Mouse (Mus musculus) limb, embryonic 12.5 days (tissue): ENCODE data around the gene Bag6. TPM values are rescaled to one million over a fixed set of nuclear protein-coding genes. Genes with fewer than 3 reads are reported as not detected.
A peak's percentile ranks its signal among the peaks of the same experiment; 100 is the strongest.

ENCODE experiments used
- ATAC-seq: fragments of 200-750 bp; cut with Nextera tagmentation; 2 replicates; pipeline ENCODE4 v1.8.0; 2017; ENCODE audit warnings: low read depth, moderate TSS enrichment; ENCODE audit not compliant: insufficient number of reproducible peaks, insufficient read depth, low FRiP score, low TSS enrichment
- H3K27ac ChIP-seq: fragments of 300-500 bp; sonication (generic); 2 replicates; pipeline ENCODE4 v1.5.1; 2016; ENCODE audit warnings: mild to moderate bottlenecking, moderate library complexity
- H3K27me3 ChIP-seq: fragments of 300-500 bp; sonication (generic); 2 replicates; pipeline ENCODE4 v1.6.1; 2016; ENCODE audit warnings: mild to moderate bottlenecking, moderate library complexity
- H3K36me3 ChIP-seq: fragments of 300-500 bp; sonication (generic); 2 replicates; pipeline ENCODE4 v1.6.1; 2016; ENCODE audit warnings: mild to moderate bottlenecking, moderate library complexity
- H3K4me1 ChIP-seq: fragments of 300-500 bp; sonication (generic); replicated peaks from 2 replicates; pipeline ENCODE4 v1.6.1; 2016
- H3K4me2 ChIP-seq: fragments of 300-500 bp; sonication (generic); 2 replicates; pipeline ENCODE4 v1.6.1; 2016; ENCODE audit warnings: mild to moderate bottlenecking, moderate library complexity
- H3K4me3 ChIP-seq: fragments of 300-500 bp; sonication (generic); replicated peaks from 2 replicates; pipeline ENCODE4 v1.5.1; 2016; ENCODE audit warnings: mild to moderate bottlenecking
- H3K9ac ChIP-seq: fragments of 300-500 bp; sonication (generic); replicated peaks from 2 replicates; pipeline ENCODE4 v1.6.1; 2016; ENCODE audit warnings: mild to moderate bottlenecking, moderate library complexity
- H3K9me3 ChIP-seq: fragments of 300-500 bp; sonication (generic); 2 replicates; pipeline ENCODE4 v1.6.1; 2016; ENCODE audit warnings: mild to moderate bottlenecking, moderate library complexity
- WGBS: fragments of 180-500 bp; shearing (Covaris S2); methylation state at CpG from one replicate; pipeline ENCODE4 v1.1.7; 2016; 5-methylcytosine and 5-hydroxymethylcytosine counted together
- polyA plus RNA-seq: library from polyadenylated mRNA; unstranded; fragments of >200 nt; fragmentation: Nextera tagmentation; extraction: Ambion mirVana; gene quantifications from 2 replicates; pipeline ENCODE4 v1.2.1, GENCODE M21; 2016

The Bag6 gene
- polyA plus RNA-seq, 1 experiment from 2014 or later = 70.4 TPM

- no peak overlapping the region for H3K4me2 ChIP-seq
- H3K4me1 ChIP-seq = peaks cover 29% of the 10 kb centered on the region
- H3K9me3 ChIP-seq = no peaks in the 10 kb centered on the region
- H3K27ac ChIP-seq = no peak overlapping the region
- H3K27me3 ChIP-seq = no peaks in the 10 kb centered on the region
- H3K4me3 ChIP-seq = no peak overlapping the region
- no peak for ATAC-seq
- 71% methylated on average over 11 of the region's 11 CpGs for WGBS
- H3K9ac ChIP-seq = peak overlapping the region; percentile 18; the same call in 1 of the 2 replicates
- peaks cover 34% of the 10 kb centered on the region for H3K36me3 ChIP-seq
These were observed 6.0 kb upstream of the Bag6 start for GRCm38 (mm10) chr17:35128996-35129395.

DNA sequence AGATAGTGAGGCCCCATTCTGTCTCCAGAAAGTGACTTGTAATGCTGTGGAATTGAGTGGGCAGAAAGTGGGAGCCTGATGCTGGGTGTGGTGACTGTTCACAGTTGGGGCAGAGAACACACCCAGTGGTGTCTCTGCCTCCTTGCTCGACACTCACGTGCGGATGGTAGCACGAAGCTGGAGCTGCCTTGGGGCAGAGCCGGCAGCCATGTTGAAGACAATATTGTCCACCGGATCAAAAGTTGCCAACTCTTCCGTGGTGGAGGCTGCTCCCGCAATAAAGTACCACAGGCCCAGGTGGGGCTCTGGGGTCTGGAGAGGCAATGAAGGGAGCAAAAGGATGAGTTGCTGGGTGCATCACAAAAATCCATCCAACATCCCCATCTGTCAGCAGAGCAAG lies 3.9 kb upstream of the Bag6 start:
- peaks cover 24% of the 10 kb centered on the region for H3K36me3 ChIP-seq
- no peak overlapping the region for H3K4me3 ChIP-seq
- no peak overlapping the region for H3K4me2 ChIP-seq
- WGBS = 93% methylated on average over 8 of the region's 8 CpGs
- no peaks in the 10 kb centered on the region for H3K9me3 ChIP-seq
- peaks cover 19% of the 10 kb centered on the region for H3K4me1 ChIP-seq
- no peak overlapping the region for H3K27ac ChIP-seq
- no peak for ATAC-seq
- no peaks in the 10 kb centered on the region for H3K27me3 ChIP-seq
- H3K9ac ChIP-seq = no peak overlapping the region

GRCm38 (mm10) chr17:35131500-35132173 lies 3.3 kb upstream of the Bag6 start, which contains the start of gene Apom:
Gene Apom (minus strand): TSS chr17:35132050.
- H3K4me1 ChIP-seq = peaks cover 23% of the 10 kb centered on the region

GRCm38 (mm10) chr17:35132174-35132560 lies 2.8 kb upstream of the Bag6 start:
- no peak overlapping the region for H3K27ac ChIP-seq
- H3K27me3 ChIP-seq = no peaks in the 10 kb centered on the region
- H3K9ac ChIP-seq = no peak overlapping the region
- no peak overlapping the region for H3K4me3 ChIP-seq
- no peak overlapping the region for H3K4me2 ChIP-seq
- peaks cover 24% of the 10 kb centered on the region for H3K36me3 ChIP-seq
- WGBS = 82% methylated on average over 3 of the region's 3 CpGs
- H3K4me1 ChIP-seq = peaks cover 23% of the 10 kb centered on the region
- no peak for ATAC-seq
- no peaks in the 10 kb centered on the region for H3K9me3 ChIP-seq

More at GRCm38 (mm10) chr17:35131500-35132173, 3.3 kb upstream of the Bag6 start, which contains the start of gene Apom:
- no peak within 1 kb of the TSS for H3K27ac ChIP-seq
- H3K9ac ChIP-seq = no peak within 1 kb of the TSS
- H3K27me3 ChIP-seq = no peaks in the 10 kb centered on the region
- no peaks in the 10 kb centered on the region for H3K9me3 ChIP-seq
- no peak for ATAC-seq
- no peak within 1 kb of the TSS for H3K4me2 ChIP-seq
- H3K36me3 ChIP-seq = peaks cover 24% of the 10 kb centered on the region
- 85% methylated on average over 15 of the region's 15 CpGs for WGBS
- no peak within 1 kb of the TSS for H3K4me3 ChIP-seq

DNA sequence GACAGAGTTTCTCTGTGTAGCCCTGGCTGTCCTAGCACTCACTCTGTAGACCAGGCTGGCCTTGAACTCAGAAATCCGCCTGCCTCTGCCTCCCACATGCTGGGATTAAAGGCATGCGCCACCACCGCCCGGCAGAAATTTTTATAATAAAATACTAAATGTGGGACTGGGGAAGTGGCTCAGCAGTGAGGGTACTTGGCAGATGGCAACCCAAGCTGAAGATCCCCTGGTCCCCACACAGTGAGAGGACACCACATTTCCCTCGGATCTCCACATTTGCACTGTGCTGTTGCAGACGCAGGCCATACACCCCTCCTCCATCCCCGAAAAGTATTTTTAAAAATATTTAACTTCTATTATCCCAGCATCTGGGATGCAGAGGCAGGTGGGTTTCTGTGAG lies 1.5 kb upstream of the Bag6 start:
- no peak for ATAC-seq
- 93% methylated on average over 7 of the region's 7 CpGs for WGBS
- no peak overlapping the region for H3K4me3 ChIP-seq
- H3K4me1 ChIP-seq = peaks cover 18% of the 10 kb centered on the region
- no peaks in the 10 kb centered on the region for H3K9me3 ChIP-seq
- no peak overlapping the region for H3K4me2 ChIP-seq
- H3K9ac ChIP-seq = no peak overlapping the region
- H3K36me3 ChIP-seq = peaks cover 25% of the 10 kb centered on the region
- H3K27me3 ChIP-seq = no peaks in the 10 kb centered on the region
- no peak overlapping the region for H3K27ac ChIP-seq

DNA sequence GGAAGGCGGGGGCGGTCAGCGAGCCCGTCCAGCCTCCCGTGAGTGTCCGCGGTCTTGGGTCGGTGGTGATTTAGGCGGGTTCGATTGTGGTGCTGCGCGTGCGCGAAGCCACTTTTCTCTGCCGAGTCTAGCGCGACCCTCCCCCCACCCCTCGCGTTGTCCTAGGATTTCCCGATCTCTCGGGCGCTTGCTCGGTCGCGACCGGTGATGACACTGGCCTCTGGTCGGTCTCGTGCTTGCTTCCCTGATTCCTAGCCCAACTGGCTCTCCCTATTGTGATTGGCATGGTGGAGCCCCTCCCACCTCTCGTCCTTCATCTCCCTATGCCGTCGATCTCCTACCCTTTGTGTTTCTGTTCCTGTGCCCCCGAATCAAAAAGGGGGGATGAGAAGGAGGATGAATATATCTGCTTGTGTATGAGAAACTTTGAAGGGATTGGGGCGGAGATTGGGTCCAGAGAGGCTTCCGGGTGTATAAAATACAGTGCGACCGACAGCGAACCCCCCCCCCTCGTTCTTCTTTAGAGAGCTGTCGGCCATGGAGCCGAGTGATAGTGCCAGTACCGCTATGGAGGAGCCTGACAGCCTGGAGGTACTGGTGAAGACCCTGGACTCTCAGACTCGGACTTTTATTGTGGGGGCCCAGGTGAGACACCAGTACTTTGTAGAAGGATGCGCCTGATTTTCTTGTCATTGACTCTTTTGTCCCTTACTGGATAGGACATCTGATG lies 778 bp downstream of the Bag6 start:
- Histone ChIP-seq H3K27me3 (no peaks in the 10 kb centered on the region), H3K4me1 (peaks cover 15% of the 10 kb centered on the region), H3K9ac (peak overlapping the region; percentile 81), H3K4me3 (peak overlapping the region; percentile 79), H3K4me2 (peak overlapping the region; percentile 96), H3K36me3 (peaks cover 31% of the 10 kb centered on the region), H3K27ac (peak overlapping the region; percentile 91), H3K9me3 (no peaks in the 10 kb centered on the region)
- 1% methylated on average over 43 of the region's 43 CpGs for WGBS
- ATAC-seq = peak; percentile 42

DNA sequence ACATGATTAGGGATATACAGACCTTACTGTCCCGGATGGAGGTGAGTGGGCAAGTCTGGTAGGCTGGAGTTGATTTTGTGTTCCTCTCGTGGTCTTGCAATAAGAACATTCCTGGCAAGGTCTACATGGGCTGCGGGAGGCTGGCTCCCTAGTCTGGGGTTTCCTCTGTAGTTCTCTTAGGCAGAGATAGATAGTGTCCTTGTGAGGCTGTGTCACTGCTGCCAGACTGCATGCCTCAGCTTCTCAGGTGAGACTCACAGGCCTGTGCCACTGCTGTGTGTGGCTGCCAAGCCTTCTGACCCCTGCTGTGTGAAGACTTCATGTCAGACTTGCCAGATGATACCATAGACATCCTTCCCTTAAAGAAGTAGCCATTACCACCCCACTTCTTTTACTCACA lies 4.3 kb downstream of the Bag6 start:
- 0 out of 2 replicates have a peak overlapping the region, but pooled peaks have one; percentile 31 for H3K9ac ChIP-seq
- WGBS = 89% methylated on average over 3 of the region's 3 CpGs
- H3K27me3 ChIP-seq = no peaks in the 10 kb centered on the region
- H3K4me2 ChIP-seq = no peak overlapping the region
- no peak overlapping the region for H3K4me3 ChIP-seq
- no peaks in the 10 kb centered on the region for H3K9me3 ChIP-seq
- H3K27ac ChIP-seq = no peak overlapping the region
- H3K4me1 ChIP-seq = peaks cover 15% of the 10 kb centered on the region
- H3K36me3 ChIP-seq = peaks cover 66% of the 10 kb centered on the region
- no peak for ATAC-seq

- peaks cover 79% of the 10 kb centered on the region for H3K36me3 ChIP-seq
- H3K4me2 ChIP-seq = no peak overlapping the region
- no peak for ATAC-seq
- H3K27me3 ChIP-seq = no peaks in the 10 kb centered on the region
- no peak overlapping the region for H3K27ac ChIP-seq
- H3K4me1 ChIP-seq = peaks cover 15% of the 10 kb centered on the region
- H3K9ac ChIP-seq = no peak overlapping the region
- H3K4me3 ChIP-seq = no peak overlapping the region; the same call in 1 of the 2 replicates
- 80% methylated on average over 16 of the region's 16 CpGs for WGBS
- H3K9me3 ChIP-seq = no peaks in the 10 kb centered on the region
These were observed 5.6 kb downstream of the Bag6 start for GRCm38 (mm10) chr17:35140490-35140996.

DNA sequence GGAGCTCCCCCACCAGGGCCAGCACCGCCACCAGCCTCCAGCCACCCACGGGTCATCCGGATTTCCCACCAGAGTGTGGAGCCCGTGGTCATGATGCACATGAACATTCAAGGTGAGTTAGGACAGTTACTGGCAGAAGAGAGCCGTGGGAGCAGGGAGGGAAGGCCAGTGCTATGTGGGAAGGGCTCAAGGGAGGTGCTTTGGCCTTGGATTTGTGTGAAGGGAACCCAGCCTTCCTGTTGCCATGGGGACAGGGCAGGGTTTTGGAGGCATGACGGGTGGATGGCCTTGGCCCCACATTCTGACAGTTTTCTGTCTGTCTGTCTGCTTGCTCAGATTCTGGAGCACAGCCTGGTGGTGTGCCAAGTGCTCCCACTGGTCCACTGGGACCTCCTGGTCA lies 7.0 kb downstream of the Bag6 start:
- Histone ChIP-seq H3K36me3 (peaks cover 93% of the 10 kb centered on the region), H3K4me3 (no peak overlapping the region), H3K9ac (no peak overlapping the region), H3K9me3 (no peaks in the 10 kb centered on the region), H3K4me2 (no peak overlapping the region), H3K4me1 (peaks cover 6% of the 10 kb centered on the region), H3K27me3 (no peaks in the 10 kb centered on the region), H3K27ac (no peak overlapping the region)
- 93% methylated on average over 6 of the region's 6 CpGs for WGBS
- ATAC-seq = no peak

- no peaks in the 10 kb centered on the region for H3K4me1 ChIP-seq
- no peaks in the 10 kb centered on the region for H3K9me3 ChIP-seq
- WGBS = 87% methylated on average over 5 of the region's 5 CpGs
- no peaks in the 10 kb centered on the region for H3K27me3 ChIP-seq
- H3K9ac ChIP-seq = no peak overlapping the region
- no peak for ATAC-seq
- no peak overlapping the region for H3K27ac ChIP-seq
- peaks cover 100% of the 10 kb centered on the region for H3K36me3 ChIP-seq
- no peak overlapping the region for H3K4me3 ChIP-seq
- no peak overlapping the region for H3K4me2 ChIP-seq
These were observed 11.2 kb downstream of the Bag6 start for GRCm38 (mm10) chr17:35146139-35146538.

DNA sequence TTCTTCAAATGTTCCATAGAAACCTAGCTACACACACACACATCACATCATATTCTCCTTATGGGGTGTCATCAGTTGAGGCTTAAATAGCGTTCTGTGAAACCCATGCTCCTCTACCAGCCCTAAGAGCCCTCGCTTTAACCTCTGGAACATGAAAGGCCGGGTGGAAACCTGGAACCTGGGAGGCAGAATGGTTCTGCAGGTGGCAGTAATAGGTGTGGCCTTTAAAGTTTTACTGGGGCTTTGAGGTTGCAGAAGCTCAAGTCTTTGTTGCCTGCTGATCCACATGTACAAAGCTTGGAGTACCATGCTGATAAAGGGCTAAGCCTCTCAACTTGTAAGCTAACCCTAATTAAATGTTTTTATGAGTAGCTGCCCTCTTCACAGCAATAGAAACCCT lies 12.4 kb downstream of the Bag6 start:
- Histone ChIP-seq H3K36me3 (peaks cover 100% of the 10 kb centered on the region), H3K9me3 (no peaks in the 10 kb centered on the region), H3K27me3 (no peaks in the 10 kb centered on the region), H3K4me2 (no peak overlapping the region), H3K27ac (0 out of 2 replicates have a peak overlapping the region, but pooled peaks have one; percentile 5), H3K4me3 (no peak overlapping the region), H3K4me1 (no peaks in the 10 kb centered on the region), H3K9ac (no peak overlapping the region)
- ATAC-seq = no peak
- WGBS = 34% methylated on average over 3 of the region's 3 CpGs
